Mouse (Mus musculus): ENCODE measurements at regions not wholly inside any gene's neighbourhood (a gene's known extent, or its start where the extent isn't known, plus 50 kb on each side); places are given as distances from the start of the nearest gene placed in this dataset.

GRCm38 (mm10) chr3:52600581-52600980, 332.4 kb downstream of the Foxo1 start:
- 85% methylated on average over 13 of the region's 13 CpGs for WGBS
- ATAC-seq (replicated peaks; ENCODE audit: low FRiP score), result no peak
- H3K4me2 ChIP-seq, result no peak overlapping the region
- no peaks in the 10 kb centered on the region for H3K9me3 ChIP-seq (replicated peaks)
- no peaks in the 10 kb centered on the region for H3K36me3 ChIP-seq
- no peak overlapping the region for H3K27ac ChIP-seq
- H3K4me3 ChIP-seq (replicated peaks), result no peak overlapping the region
- H3K4me1 ChIP-seq, result no peaks in the 10 kb centered on the region
- no peak overlapping the region for H3K9ac ChIP-seq
- H3K27me3 ChIP-seq, result no peaks in the 10 kb centered on the region

GRCm38 (mm10) chr3:52600146-52600545, 332.0 kb downstream of the Foxo1 start:
- H3K4me2 ChIP-seq, result no peak overlapping the region
- H3K4me3 ChIP-seq (replicated peaks), result no peak overlapping the region
- H3K36me3 ChIP-seq, result no peaks in the 10 kb centered on the region
- no peaks in the 10 kb centered on the region for H3K9me3 ChIP-seq (replicated peaks)
- H3K27ac ChIP-seq, result no peak overlapping the region
- no peak for ATAC-seq (replicated peaks; ENCODE audit: low FRiP score)
- WGBS, result 91% methylated on average over 4 of the region's 4 CpGs
- H3K27me3 ChIP-seq, result no peaks in the 10 kb centered on the region
- H3K4me1 ChIP-seq, result no peaks in the 10 kb centered on the region
- no peak overlapping the region for H3K9ac ChIP-seq

- no peak overlapping the region for H3K4me3 ChIP-seq (replicated peaks)
- no peak for ATAC-seq (replicated peaks; ENCODE audit: low FRiP score)
- no peaks in the 10 kb centered on the region for H3K36me3 ChIP-seq
- 80% methylated on average over 4 of the region's 4 CpGs for WGBS
- H3K27ac ChIP-seq, result no peak overlapping the region
- H3K9me3 ChIP-seq (replicated peaks), result no peaks in the 10 kb centered on the region
- H3K9ac ChIP-seq, result no peak overlapping the region
- H3K27me3 ChIP-seq, result no peaks in the 10 kb centered on the region
- no peaks in the 10 kb centered on the region for H3K4me1 ChIP-seq
- H3K4me2 ChIP-seq, result no peak overlapping the region
Observed at GRCm38 (mm10) chr3:52586418-52586817, 318.3 kb downstream of the Foxo1 start.

GRCm38 (mm10) chr3:52579917-52580316, 311.8 kb downstream of the Foxo1 start:
- 84% methylated on average over 3 of the region's 3 CpGs for WGBS
- no peak for ATAC-seq (replicated peaks; ENCODE audit: low FRiP score)

GRCm38 (mm10) chr3:52579096-52579495, 311.0 kb downstream of the Foxo1 start:
- Histone ChIP-seq H3K4me3 (replicated peaks) (no peak overlapping the region), H3K4me1 (no peaks in the 10 kb centered on the region), H3K27me3 (no peaks in the 10 kb centered on the region), H3K4me2 (no peak overlapping the region), H3K9ac (no peak overlapping the region), H3K9me3 (replicated peaks) (no peaks in the 10 kb centered on the region), H3K27ac (no peak overlapping the region), H3K36me3 (no peaks in the 10 kb centered on the region)
- 95% methylated on average over 3 of the region's 3 CpGs for WGBS
- ATAC-seq (replicated peaks; ENCODE audit: low FRiP score), result no peak

More at GRCm38 (mm10) chr3:52579917-52580316, 311.8 kb downstream of the Foxo1 start:
- H3K4me2 ChIP-seq, result no peak overlapping the region
- no peak overlapping the region for H3K9ac ChIP-seq
- no peak overlapping the region for H3K27ac ChIP-seq
- H3K4me1 ChIP-seq, result no peaks in the 10 kb centered on the region
- H3K9me3 ChIP-seq (replicated peaks), result no peaks in the 10 kb centered on the region
- no peaks in the 10 kb centered on the region for H3K27me3 ChIP-seq
- no peaks in the 10 kb centered on the region for H3K36me3 ChIP-seq
- no peak overlapping the region for H3K4me3 ChIP-seq (replicated peaks)

- WGBS, result 71% methylated on average over 6 of the region's 6 CpGs
- Histone ChIP-seq H3K36me3 (no peaks in the 10 kb centered on the region), H3K4me2 (no peak overlapping the region), H3K4me1 (no peaks in the 10 kb centered on the region), H3K9ac (no peak overlapping the region), H3K27me3 (no peaks in the 10 kb centered on the region), H3K9me3 (replicated peaks) (no peaks in the 10 kb centered on the region), H3K27ac (no peak overlapping the region), H3K4me3 (replicated peaks) (no peak overlapping the region)
- no peak for ATAC-seq (replicated peaks; ENCODE audit: low FRiP score)
Observed at GRCm38 (mm10) chr3:52576703-52577244, 308.6 kb downstream of the Foxo1 start.

- ATAC-seq (replicated peaks; ENCODE audit: low FRiP score), result no peak
- H3K36me3 ChIP-seq, result no peaks in the 10 kb centered on the region
- no peak overlapping the region for H3K4me2 ChIP-seq
- 79% methylated on average over 8 of the region's 8 CpGs for WGBS
- no peaks in the 10 kb centered on the region for H3K4me1 ChIP-seq
- no peak overlapping the region for H3K9ac ChIP-seq
- H3K4me3 ChIP-seq (replicated peaks), result no peak overlapping the region
- H3K27me3 ChIP-seq, result no peaks in the 10 kb centered on the region
- H3K9me3 ChIP-seq (replicated peaks), result no peaks in the 10 kb centered on the region
- H3K27ac ChIP-seq, result no peak overlapping the region
Observed at GRCm38 (mm10) chr3:52575237-52575798, 307.2 kb downstream of the Foxo1 start.

- Histone ChIP-seq H3K9me3 (replicated peaks) (no peaks in the 10 kb centered on the region), H3K27me3 (no peaks in the 10 kb centered on the region), H3K4me3 (replicated peaks) (no peak overlapping the region), H3K36me3 (no peaks in the 10 kb centered on the region), H3K4me2 (no peak overlapping the region), H3K9ac (no peak overlapping the region), H3K4me1 (no peaks in the 10 kb centered on the region), H3K27ac (no peak overlapping the region)
- ATAC-seq (replicated peaks; ENCODE audit: low FRiP score), result no peak
- WGBS, result 86% methylated on average over 6 of the region's 6 CpGs
Observed at GRCm38 (mm10) chr3:52574341-52574740, 306.2 kb downstream of the Foxo1 start.

- Histone ChIP-seq H3K27me3 (no peaks in the 10 kb centered on the region), H3K9me3 (replicated peaks) (no peaks in the 10 kb centered on the region), H3K9ac (no peak overlapping the region), H3K4me2 (no peak overlapping the region), H3K4me3 (replicated peaks) (no peak overlapping the region), H3K27ac (no peak overlapping the region), H3K36me3 (no peaks in the 10 kb centered on the region), H3K4me1 (no peaks in the 10 kb centered on the region)
- WGBS, result 68% methylated on average over 6 of the region's 6 CpGs
- ATAC-seq (replicated peaks; ENCODE audit: low FRiP score), result no peak
Observed at GRCm38 (mm10) chr3:52573806-52574205, 305.7 kb downstream of the Foxo1 start.

GRCm38 (mm10) chr3:52572514-52573485, 304.7 kb downstream of the Foxo1 start:
- 80% methylated on average over 11 of the region's 11 CpGs for WGBS
- ATAC-seq (replicated peaks; ENCODE audit: low FRiP score), result no peak
- H3K9ac ChIP-seq, result no peak overlapping the region
- no peaks in the 10 kb centered on the region for H3K36me3 ChIP-seq
- no peak overlapping the region for H3K4me2 ChIP-seq
- no peaks in the 10 kb centered on the region for H3K27me3 ChIP-seq
- no peaks in the 10 kb centered on the region for H3K4me1 ChIP-seq
- H3K4me3 ChIP-seq (replicated peaks), result no peak overlapping the region
- H3K27ac ChIP-seq, result no peak overlapping the region
- no peaks in the 10 kb centered on the region for H3K9me3 ChIP-seq (replicated peaks)

GRCm38 (mm10) chr3:52567606-52568372, 299.7 kb downstream of the Foxo1 start:
- Histone ChIP-seq H3K27me3 (no peaks in the 10 kb centered on the region), H3K9me3 (replicated peaks) (no peaks in the 10 kb centered on the region), H3K27ac (no peak overlapping the region), H3K36me3 (no peaks in the 10 kb centered on the region), H3K9ac (no peak overlapping the region), H3K4me3 (replicated peaks) (no peak overlapping the region), H3K4me1 (no peaks in the 10 kb centered on the region), H3K4me2 (no peak overlapping the region)
- ATAC-seq (replicated peaks; ENCODE audit: low FRiP score), result no peak
- 82% methylated on average over 9 of the region's 9 CpGs for WGBS

- 0 out of 2 replicates have a peak, but pooled peaks cover 3% of the 10 kb centered on the region for H3K4me1 ChIP-seq
- 66% methylated on average over 5 of the region's 5 CpGs for WGBS
- no peaks in the 10 kb centered on the region for H3K27me3 ChIP-seq
- no peak for ATAC-seq (replicated peaks; ENCODE audit: low FRiP score)
- H3K4me3 ChIP-seq (replicated peaks), result no peak overlapping the region
- H3K36me3 ChIP-seq, result no peaks in the 10 kb centered on the region
- no peak overlapping the region for H3K4me2 ChIP-seq
- no peak overlapping the region for H3K27ac ChIP-seq
- no peak overlapping the region for H3K9ac ChIP-seq
- no peaks in the 10 kb centered on the region for H3K9me3 ChIP-seq (replicated peaks)
Observed at GRCm38 (mm10) chr3:52563595-52563994, 295.5 kb downstream of the Foxo1 start.
